Mouse (Mus musculus) spleen, postnatal 10 days (tissue): ENCODE results near the gene Efhc1.

Experiments
- DNase-seq, 2 experiments: peaks; one replicate each; pipeline ENCODE4 v3.0.0; 2021 to 2022; ENCODE audit warnings: low spot score in 2 of 2

The Efhc1 gene

DNA sequence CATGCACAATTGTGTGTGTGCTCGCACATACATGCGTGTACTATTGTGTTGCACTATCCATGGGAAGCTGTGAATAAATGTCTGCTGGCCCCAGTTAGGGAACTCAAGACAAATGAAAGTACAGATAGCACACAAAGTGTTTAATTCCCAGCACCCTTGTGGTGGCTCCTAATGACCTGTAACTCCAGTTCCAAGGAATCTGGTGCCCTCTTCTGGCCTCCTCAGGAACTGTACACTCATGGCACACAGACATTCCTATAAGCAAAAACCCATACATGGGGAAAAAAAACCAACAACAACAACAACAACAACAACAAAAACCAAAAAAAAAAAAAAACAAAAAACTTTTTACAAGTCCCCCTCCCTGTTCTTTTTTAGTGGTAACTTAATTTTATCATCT lies 8.4 kb upstream of the Efhc1 start:
- no peak for DNase-seq

DNA sequence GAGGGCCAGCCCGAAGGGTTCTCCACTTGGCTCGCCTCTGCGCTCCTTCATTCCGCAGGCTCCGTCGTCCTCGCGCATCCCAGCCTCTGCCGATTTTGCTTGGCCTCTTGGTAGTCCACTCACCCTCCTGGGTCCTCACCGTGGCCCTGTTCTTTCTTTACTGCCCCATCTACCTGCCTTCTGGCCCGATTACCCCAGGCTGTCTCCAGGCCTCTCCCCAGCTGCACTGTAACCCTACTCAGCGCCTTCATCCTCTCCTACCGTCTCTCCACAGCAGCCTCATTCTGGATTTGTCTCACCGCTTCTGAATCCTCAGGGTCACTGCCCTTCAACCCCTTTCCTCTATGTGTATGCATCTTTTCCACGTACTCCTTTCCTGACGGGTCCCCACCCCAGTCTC lies 373 bp downstream of the Efhc1 start:
- DNase-seq = no peak

DNA sequence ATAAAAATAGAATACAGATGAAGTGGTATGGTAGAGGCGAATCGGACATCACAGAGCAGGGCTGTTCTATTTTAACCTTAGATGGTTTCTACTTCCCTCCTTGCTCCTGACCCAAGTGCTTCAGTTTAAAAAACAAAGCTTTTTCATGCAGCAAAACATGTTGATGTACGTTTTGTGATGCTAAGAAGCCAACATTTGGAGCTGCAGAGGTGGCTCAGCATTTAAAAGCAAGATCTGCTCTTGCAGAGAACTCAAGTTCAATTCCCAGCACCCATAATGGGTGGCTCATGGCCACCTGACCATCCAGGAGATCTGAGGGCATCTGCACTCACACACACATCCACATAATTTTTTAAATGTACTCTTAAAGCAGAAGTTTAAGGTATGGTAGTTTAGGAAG lies 3.5 kb downstream of the Efhc1 start:
- no peak for DNase-seq

- no peak for DNase-seq
These were observed 18.2 kb downstream of the Efhc1 start for GRCm38 (mm10) chr1:20969642-20970041.

DNA sequence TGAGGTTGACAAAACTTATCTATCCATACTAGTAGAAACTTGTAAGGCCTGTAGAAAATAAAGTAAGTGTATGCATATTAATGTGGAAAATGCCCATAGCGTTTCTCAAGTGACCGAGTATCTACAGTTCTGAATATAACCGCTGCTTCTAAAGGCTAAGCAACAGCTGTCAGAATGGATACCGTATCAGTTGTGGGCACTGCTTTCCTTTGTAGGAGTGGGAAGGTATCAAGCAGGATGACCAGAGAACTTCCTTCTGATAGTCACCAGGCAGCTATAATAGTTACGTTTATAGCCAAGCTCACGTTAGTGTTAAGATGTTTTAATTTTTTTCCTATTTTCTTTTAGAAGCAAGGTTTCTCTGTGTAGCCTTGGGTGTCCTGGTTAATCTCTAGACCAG lies 22.0 kb downstream of the Efhc1 start:
- DNase-seq = no peak

- no peak for DNase-seq
These were observed 23.1 kb downstream of the Efhc1 start for GRCm38 (mm10) chr1:20974341-20975135.

DNA sequence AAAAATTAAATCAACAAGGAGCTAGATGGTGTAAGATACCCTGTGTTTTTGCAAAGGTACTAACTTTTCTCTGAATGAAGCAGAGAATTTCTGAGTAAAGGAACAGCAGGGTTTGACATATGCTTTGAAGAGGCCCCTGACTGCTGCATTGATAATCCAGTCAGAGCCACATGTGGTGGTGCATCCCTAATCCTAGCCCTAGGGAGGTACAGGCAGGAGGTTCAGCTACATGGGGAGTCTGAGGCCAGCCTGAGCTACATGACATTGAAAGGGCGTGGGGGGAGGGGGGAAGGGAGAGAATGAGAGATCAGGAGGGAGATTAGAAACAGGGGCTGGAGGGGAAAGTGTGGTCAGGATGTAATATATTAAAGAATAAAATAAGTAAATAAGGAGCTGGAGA lies 29.1 kb downstream of the Efhc1 start:
- DNase-seq = no peak

- no peak for DNase-seq
These were observed 30.3 kb downstream of the Efhc1 start for GRCm38 (mm10) chr1:20981764-20982163.

DNA sequence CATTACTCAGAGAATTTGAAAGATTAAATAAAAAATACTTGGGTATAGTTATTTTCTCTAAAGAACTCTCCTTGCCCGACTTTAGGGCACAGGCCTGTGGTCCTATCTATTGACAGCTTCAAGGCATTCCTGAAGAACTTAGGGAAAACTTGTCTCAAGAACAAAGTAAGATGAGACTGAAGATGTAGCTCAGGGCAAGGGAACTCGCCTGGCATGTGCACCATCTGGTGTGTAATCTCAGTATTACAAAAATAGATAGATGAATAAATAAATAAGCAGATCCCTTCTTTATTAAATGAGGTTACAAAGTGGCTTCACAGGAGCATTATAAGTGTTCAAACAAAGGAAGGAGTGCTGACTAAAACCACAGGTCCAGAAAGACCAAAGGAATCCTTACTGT lies 32.7 kb downstream of the Efhc1 start:
- no peak for DNase-seq

- DNase-seq = no peak
These were observed 33.2 kb downstream of the Efhc1 start for GRCm38 (mm10) chr1:20984582-20984981.

- DNase-seq = no peak
These were observed 35.1 kb downstream of the Efhc1 start for GRCm38 (mm10) chr1:20986378-20987056.

- no peak for DNase-seq
These were observed 38.1 kb downstream of the Efhc1 start for GRCm38 (mm10) chr1:20989461-20990083.

- DNase-seq = no peak
These were observed 42.3 kb downstream of the Efhc1 start for GRCm38 (mm10) chr1:20993690-20994089.

DNA sequence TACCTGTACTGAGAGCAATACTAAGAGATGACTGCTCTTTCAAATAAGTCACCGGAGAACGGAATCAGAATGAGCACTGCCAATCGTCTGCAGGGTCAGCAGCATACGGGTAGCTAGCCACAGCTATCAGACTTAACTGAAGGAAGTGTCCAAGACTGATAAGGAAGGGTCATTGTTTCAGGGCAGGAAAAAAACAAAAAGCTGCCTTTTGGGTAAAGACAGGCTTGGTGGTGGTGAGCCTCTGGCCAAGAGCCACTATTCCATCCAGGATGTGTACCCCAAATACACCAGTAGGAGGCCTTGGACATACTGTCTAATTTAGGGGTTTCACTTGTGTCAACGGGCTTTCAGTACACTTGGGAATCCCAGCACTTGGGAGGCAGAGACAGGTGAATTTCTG lies 42.9 kb downstream of the Efhc1 start:
- DNase-seq = no peak

DNA sequence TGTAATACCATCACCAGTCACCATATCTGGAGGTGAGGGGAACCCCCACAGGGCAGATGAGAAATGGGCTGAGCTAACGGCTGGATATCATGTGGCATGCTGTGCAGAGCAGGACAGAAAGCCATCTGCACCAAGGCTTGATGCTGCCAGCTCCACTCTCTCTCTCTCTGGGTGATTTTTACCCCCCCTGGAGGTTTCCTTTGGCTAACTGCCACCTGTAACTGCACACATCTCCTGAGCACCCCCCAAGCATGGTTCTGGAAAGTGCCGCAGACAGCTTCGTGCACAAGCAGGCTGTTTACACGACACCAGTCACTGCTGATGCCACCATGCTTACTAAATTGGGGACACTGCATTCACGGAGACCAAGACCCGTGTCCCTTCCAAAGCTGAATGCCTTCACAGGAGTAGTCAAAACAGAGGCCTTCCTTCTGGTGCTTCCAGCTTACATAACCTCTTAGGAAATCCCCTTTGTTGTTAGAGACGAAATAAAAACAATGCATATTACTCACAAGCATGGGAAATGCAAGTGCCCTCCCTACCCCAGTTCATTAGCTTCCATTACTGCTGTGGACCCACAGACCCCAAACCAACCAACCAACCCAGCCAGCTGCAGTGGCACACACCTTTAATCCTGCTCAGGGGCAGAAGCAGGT lies 44.0 kb downstream of the Efhc1 start:
- no peak for DNase-seq

DNA sequence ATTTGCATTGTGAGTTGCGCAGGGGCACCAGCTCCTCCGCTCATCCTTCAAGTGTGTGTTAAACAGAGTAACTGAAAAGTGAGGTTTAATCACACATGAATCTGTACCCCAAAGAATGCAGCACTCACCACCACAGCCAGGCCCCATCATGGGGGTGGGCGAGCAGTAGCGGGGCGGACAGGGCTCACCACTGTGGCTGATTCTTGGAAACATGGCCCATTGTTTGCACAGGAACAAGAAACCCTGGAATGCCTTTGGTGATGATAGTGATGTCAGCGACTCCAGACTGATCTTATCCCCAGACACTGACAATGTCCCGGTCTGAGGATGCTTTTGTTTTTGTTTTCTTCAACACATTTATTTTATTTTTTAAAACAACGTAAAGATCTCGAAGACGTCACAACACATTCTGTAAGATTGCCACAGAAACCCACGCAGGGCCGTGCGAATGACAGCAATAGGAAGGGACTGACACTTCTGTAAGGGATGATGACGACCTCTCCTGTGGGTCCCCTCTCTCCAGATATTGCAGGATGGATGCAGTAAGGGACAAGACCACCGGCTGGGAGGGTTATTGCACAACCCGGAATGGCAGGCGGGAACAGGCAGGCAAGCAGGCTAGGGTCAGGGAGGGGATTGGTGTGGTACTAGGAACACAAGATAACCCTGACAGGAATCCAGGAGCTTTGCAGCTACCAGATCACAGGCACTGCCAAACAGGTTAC lies 45.3 kb downstream of the Efhc1 start:
- no peak for DNase-seq

DNA sequence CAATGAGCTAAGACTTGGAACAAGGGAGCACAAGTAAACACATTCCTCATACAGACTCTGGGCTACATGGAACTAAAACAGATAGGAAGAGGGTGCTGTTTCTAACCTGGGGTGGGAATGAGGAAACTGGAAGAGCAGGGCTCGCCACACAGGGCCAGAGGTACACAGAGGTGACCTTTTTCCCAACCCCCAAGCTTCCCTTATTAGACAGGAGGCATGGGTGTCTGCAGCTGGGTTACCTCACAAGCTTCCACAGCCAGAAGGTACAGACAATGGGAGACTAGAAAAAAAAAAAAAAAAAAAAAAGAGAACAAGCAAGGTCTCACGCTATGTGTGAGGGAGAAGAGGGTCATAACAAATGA lies 45.9 kb downstream of the Efhc1 start:
- DNase-seq = no peak

DNA sequence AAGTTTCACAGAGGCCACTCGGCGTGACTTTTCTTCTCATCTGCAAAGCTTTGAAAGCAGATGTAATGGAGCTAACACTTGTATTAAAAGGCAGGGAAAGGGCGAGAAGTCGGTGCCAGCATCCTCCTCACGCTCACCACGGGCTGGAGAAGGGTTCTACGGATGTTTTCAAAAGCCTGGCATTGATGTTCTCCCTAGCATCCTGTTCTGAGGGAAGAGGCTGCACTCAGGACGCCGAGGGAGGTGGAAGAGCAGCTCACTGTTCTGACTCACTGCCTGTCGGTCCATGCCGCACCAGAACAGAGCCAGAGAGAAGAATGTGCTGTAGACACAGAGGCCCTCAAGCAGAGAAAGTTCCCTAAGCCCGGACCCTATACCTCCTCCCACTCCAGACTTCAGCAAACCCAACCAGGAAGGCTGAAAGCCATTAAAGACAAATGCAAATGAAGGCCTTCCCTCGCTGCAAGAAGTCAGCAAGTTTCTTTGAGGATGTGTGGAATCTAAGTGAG lies 46.5 kb downstream of the Efhc1 start:
- no peak for DNase-seq

DNA sequence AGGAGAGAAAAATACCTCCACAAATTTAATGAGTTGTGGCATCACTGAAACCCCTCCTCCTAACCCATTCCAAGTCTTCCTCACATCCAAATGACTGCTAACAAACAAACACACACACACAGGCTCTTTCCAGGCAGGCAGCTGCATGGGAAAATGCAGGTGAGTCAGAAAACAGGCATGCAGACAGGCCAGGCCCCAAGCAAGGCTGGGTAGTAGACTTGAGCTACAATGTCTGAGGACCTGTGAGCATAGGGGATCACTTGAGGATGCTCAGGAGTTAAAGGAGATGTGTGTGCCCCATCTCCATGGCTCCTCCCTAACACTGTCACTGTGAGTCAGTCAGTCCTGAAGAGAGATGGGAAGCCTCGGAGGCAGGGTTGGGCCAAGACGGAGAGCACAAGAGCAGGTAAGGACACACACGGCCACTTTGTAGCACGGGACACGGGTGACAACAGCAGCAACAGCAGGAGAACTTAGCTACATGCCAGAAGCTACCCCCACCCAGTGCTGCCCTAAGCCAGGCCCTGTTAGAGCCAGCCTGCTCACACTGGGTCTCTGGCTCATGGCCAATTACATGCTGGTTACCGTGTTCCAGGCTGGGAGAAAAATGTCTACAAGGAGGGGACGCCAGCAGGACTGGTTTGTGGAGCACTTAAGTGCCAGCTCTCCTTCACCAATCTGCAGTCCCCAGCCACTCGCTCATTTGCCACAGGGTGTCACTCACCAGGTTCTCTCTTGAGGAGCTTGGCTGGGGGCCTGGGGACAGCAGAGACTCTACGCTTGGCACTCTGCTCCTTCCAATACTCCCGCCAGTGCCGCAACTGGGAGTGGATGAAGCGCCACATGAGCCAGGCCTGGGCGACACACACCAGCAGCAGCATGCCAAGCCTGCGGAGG lies 51.1 kb downstream of the Efhc1 start:
- DNase-seq = no peak

DNA sequence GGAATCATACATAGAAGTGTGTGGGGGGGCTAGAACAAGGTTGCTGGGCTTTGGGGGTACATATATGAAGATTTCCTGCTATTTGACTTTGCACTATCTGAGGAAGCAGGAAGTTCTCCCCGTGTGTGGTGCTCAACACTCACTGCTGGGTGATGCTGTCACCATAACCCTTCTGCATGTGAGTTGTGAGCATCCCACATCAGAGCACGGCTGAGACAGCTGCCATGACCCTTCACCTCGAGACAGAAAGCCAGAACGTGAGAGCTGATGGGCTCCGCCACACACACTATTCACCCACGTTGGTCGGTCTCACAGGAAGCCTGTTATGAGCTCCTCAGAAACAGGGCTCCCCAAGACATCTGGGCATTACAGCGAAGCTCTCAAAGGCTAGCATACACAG lies 53.2 kb downstream of the Efhc1 start:
- DNase-seq = no peak

- DNase-seq = no peak
These were observed 55.3 kb downstream of the Efhc1 start for GRCm38 (mm10) chr1:21006775-21007174.
